ENCODE assay signal across 9 mouse cellular contexts in genomic region chr1:160210566-160210965, GRCm38 (mm10). TPM values are rescaled to one million over a fixed set of nuclear protein-coding genes. Genes with fewer than 3 reads are reported as not detected.
DNase-seq lines count a peak whose midpoint lies in the region; ATAC-seq and TF ChIP-seq lines count a peak whose summit lies in the region.
"Had no signal": no experiment of that assay in that cellular context is flagged by ENCODE, and none has a peak within 500 bp of the region (broad histone marks: within the 10 kb centered on the region; RNA-seq: fewer than 3 reads in every experiment).

No protein-coding gene starts in this region.

- H3K4me3 ChIP-seq in kidney, embryonic 16.5 days (ENCODE audit: low read length) = peak overlapping the region; percentile 70
- peak overlapping the region; percentile 94 for H3K4me3 ChIP-seq in bone marrow macrophage, adult 2 months (ENCODE audit: insufficient read depth, low read length)
- H3K4me3 ChIP-seq in hindbrain, embryonic 13.5 days = peak overlapping the region; percentile 63
- H3K4me3 ChIP-seq in midbrain, embryonic 14.5 days (replicated peaks; ENCODE audit: low read depth, low read length) = peak overlapping the region; percentile 92

- TF ChIP-seq POLR2A in bone marrow macrophage, adult 2 months (IDR thresholded peaks at IDR 0.05; ENCODE audit: borderline replicate concordance, low read depth, low read length) = no peak

- no peak for TF ChIP-seq CTCF in bone marrow macrophage, adult 2 months (IDR thresholded peaks at IDR 0.05; ENCODE audit: low read depth, low read length)

- no peaks in the 10 kb centered on the region for H3K9me3 ChIP-seq in kidney, embryonic 16.5 days (ENCODE audit: low read length)
- no peaks in the 10 kb centered on the region for H3K9me3 ChIP-seq in hindbrain, embryonic 13.5 days
- no peaks in the 10 kb centered on the region for H3K9me3 ChIP-seq in midbrain, embryonic 14.5 days (ENCODE audit: control insufficient read depth, low read length)

- H3K27ac ChIP-seq in kidney, embryonic 16.5 days (ENCODE audit: low read length) = no peak overlapping the region
- no peak overlapping the region for H3K27ac ChIP-seq in bone marrow macrophage, adult 2 months (ENCODE audit: insufficient read depth, low read depth, low read length)
- no peak overlapping the region for H3K27ac ChIP-seq in hindbrain, embryonic 13.5 days
- no peak overlapping the region for H3K27ac ChIP-seq in midbrain, embryonic 14.5 days (replicated peaks; ENCODE audit: low read depth, low read length)

- 64% methylated on average over 3 of the region's 3 CpGs for WGBS in kidney, embryonic 16.5 days
- WGBS in hindbrain, embryonic 13.5 days = 67% methylated on average over 3 of the region's 3 CpGs
- WGBS in midbrain, embryonic 14.5 days = 63% methylated on average over 3 of the region's 3 CpGs

- no peaks in the 10 kb centered on the region for H3K27me3 ChIP-seq in kidney, embryonic 16.5 days (ENCODE audit: insufficient read depth, low read length)
- H3K27me3 ChIP-seq in hindbrain, embryonic 13.5 days = no peaks in the 10 kb centered on the region
- no peaks in the 10 kb centered on the region for H3K27me3 ChIP-seq in midbrain, embryonic 14.5 days (ENCODE audit: control insufficient read depth, insufficient read depth, low read length)

- no peak for ATAC-seq in kidney, embryonic 16.5 days (ENCODE audit: low FRiP score, low TSS enrichment)
- ATAC-seq in hindbrain, embryonic 13.5 days (ENCODE audit: low FRiP score) = no peak
- no peak for ATAC-seq in midbrain, embryonic 14.5 days (ENCODE audit: low FRiP score, low TSS enrichment)
- no peak for ATAC-seq in CD4-positive, CD25-positive, alpha-beta regulatory T cell, adult 4 months

- peak overlapping the region; percentile 49; the same call in 1 of the 2 replicates for H3K9ac ChIP-seq in kidney, embryonic 16.5 days (replicated peaks; ENCODE audit: low read length)
- peak overlapping the region; percentile 82 for H3K9ac ChIP-seq in hindbrain, embryonic 13.5 days
- no peak overlapping the region for H3K9ac ChIP-seq in midbrain, embryonic 14.5 days (replicated peaks; ENCODE audit: low read length)

- no peak for DNase-seq in kidney, postnatal 14 days
- no peak for DNase-seq in midbrain, embryonic 14.5 days
- no peak for DNase-seq in urinary bladder, postnatal 4 days (ENCODE audit: low spot score in 2 of 2)
- DNase-seq in cerebellum, adult 11 months = no peak
- DNase-seq: kidney, adult 18-20 months had no signal

- peaks cover 23% of the 10 kb centered on the region for H3K36me3 ChIP-seq in kidney, embryonic 16.5 days (ENCODE audit: insufficient read depth, low read length)
- H3K36me3 ChIP-seq in hindbrain, embryonic 13.5 days = peaks cover 24% of the 10 kb centered on the region
- peaks cover 25% of the 10 kb centered on the region for H3K36me3 ChIP-seq in midbrain, embryonic 14.5 days (ENCODE audit: control insufficient read depth, insufficient read depth, low read length)

- H3K4me1 ChIP-seq in kidney, embryonic 16.5 days (ENCODE audit: insufficient read depth, low read length) = peaks cover 26% of the 10 kb centered on the region
- H3K4me1 ChIP-seq in bone marrow macrophage, adult 2 months (ENCODE audit: control insufficient read depth, insufficient read depth, low read length) = peaks cover 11% of the 10 kb centered on the region
- peaks cover 30% of the 10 kb centered on the region for H3K4me1 ChIP-seq in hindbrain, embryonic 13.5 days (replicated peaks)
- H3K4me1 ChIP-seq in midbrain, embryonic 14.5 days (ENCODE audit: control insufficient read depth, insufficient read depth, low read length) = peaks cover 25% of the 10 kb centered on the region

- H3K4me2 ChIP-seq in kidney, embryonic 16.5 days (replicated peaks; ENCODE audit: low read depth, low read length) = peak overlapping the region; percentile 82
- peak overlapping the region; percentile 69 for H3K4me2 ChIP-seq in hindbrain, embryonic 13.5 days
- H3K4me2 ChIP-seq in midbrain, embryonic 14.5 days (ENCODE audit: low read length) = peak overlapping the region; percentile 85

RNA-seq across cellular contexts. Expression of gene Cacybp, which starts 2.1 kb away (rescaled TPM):
- polyA plus RNA-seq in kidney, embryonic 16.5 days (2015; fragmentation: Nextera tagmentation; extraction: Ambion mirVana) = 203 and 213 TPM in 2 replicates
- polyA plus RNA-seq in bone marrow macrophage, adult 2 months (2012; ENCODE audit: insufficient read depth, insufficient read length, missing spikeins) = 48.1 and 57.4 TPM in 2 replicates
- polyA plus RNA-seq in hindbrain, embryonic 13.5 days (2015; fragmentation: Nextera tagmentation; extraction: Ambion mirVana) = 263 and 271 TPM in 2 replicates
- polyA plus RNA-seq in midbrain, embryonic 14.5 days (2014; fragmentation: Nextera tagmentation; extraction: Ambion mirVana) = 275 and 317 TPM in 2 replicates
- polyA plus RNA-seq in CD4-positive, CD25-positive, alpha-beta regulatory T cell, adult 4 months (2017; shearing (Covaris generic)) = 100 to 1,000 TPM in 1 of 2 experiments, 10 to 100 TPM in 1; 81.6 to 125 TPM

RNA-seq across cellular contexts. Expression of gene Mrps14, which starts 15.6 kb away (rescaled TPM):
- 242 and 248 TPM in 2 replicates for polyA plus RNA-seq in kidney, embryonic 16.5 days (2015; fragmentation: Nextera tagmentation; extraction: Ambion mirVana)
- 56.0 and 72.4 TPM in 2 replicates for polyA plus RNA-seq in bone marrow macrophage, adult 2 months (2012; ENCODE audit: insufficient read depth, insufficient read length, missing spikeins)
- polyA plus RNA-seq in hindbrain, embryonic 13.5 days (2015; fragmentation: Nextera tagmentation; extraction: Ambion mirVana) = 162 and 168 TPM in 2 replicates
- 144 and 151 TPM in 2 replicates for polyA plus RNA-seq in midbrain, embryonic 14.5 days (2014; fragmentation: Nextera tagmentation; extraction: Ambion mirVana)
- polyA plus RNA-seq in CD4-positive, CD25-positive, alpha-beta regulatory T cell, adult 4 months (2017; shearing (Covaris generic)) = 100 to 1,000 TPM; 237 to 281 TPM

RNA-seq across cellular contexts. Expression of gene Tnn, which starts 57.2 kb away (rescaled TPM):
- 0.66 and 0.91 TPM in 2 replicates for polyA plus RNA-seq in kidney, embryonic 16.5 days (2015; fragmentation: Nextera tagmentation; extraction: Ambion mirVana)
- 0.60 and 0.75 TPM in 2 replicates for polyA plus RNA-seq in bone marrow macrophage, adult 2 months (2012; ENCODE audit: insufficient read depth, insufficient read length, missing spikeins)
- 0.06 and 0.27 TPM in 2 replicates for polyA plus RNA-seq in hindbrain, embryonic 13.5 days (2015; fragmentation: Nextera tagmentation; extraction: Ambion mirVana)
- 0.04 TPM in 2 replicates for polyA plus RNA-seq in midbrain, embryonic 14.5 days (2014; fragmentation: Nextera tagmentation; extraction: Ambion mirVana)
- under 1 TPM; 0.07 to 0.13 TPM for polyA plus RNA-seq in CD4-positive, CD25-positive, alpha-beta regulatory T cell, adult 4 months (2017; shearing (Covaris generic))
